Mouse (Mus musculus) liver, embryonic 14.5 days (tissue): ENCODE data around the gene Ifitm5.

Source experiments
- CTCF ChIP-seq: IDR thresholded peaks from 2 replicates; pipeline ENCODE4 v1.5.1; 2016; ENCODE audit warnings: antibody characterized with exemption, low read depth, control low read depth
- EP300 ChIP-seq: IDR thresholded peaks from 2 replicates; pipeline ENCODE4 v1.6.1; 2016; ENCODE audit warnings: antibody characterized with exemption, low read depth

DNA sequence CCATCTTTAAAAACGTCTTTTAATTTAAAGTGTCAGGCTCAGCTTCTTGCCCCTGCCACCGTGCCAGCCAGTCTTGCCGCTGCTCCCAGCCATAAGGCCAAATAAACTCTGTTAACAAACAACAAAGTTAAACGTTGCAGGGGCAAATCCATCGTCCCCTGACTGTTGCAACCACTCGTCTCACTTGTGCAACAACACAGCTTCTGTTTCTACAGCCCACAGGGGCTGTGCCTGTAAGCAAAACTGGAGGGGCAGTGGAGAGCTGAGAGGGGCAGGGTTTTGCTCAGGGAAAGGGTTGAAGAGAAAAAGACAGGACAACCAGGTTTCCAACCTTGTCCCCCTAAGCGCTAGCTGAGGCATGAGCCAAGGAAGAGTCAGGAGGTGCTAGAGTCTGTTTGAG is 41.9 kb downstream of the Ifitm5 start:
- no peak for TF ChIP-seq CTCF
- TF ChIP-seq EP300, result no peak
